Mouse (Mus musculus) CH12.LX (cell line): Measurements from ENCODE around the gene Inpp4b. TPM values are rescaled to one million over a fixed set of nuclear protein-coding genes. Genes with fewer than 3 reads are reported as not detected.

Experiments
- DNase-seq: peaks from one replicate; pipeline ENCODE4 v3.0.0-alpha.2; 2013; ENCODE audit errors: extremely low read depth
- H3K27ac ChIP-seq: 2 replicates; pipeline ENCODE4 v1.5.1; 2012; ENCODE audit warnings: low read depth, mild to moderate bottlenecking, control low read depth, moderate library complexity; ENCODE audit not compliant: insufficient read depth
- H3K27me3 ChIP-seq: replicated peaks from 2 replicates; pipeline ENCODE3; 2012; ENCODE audit warnings: inconsistent platforms
- H3K36me3 ChIP-seq, 2 experiments: replicated peaks in 1 of 2; 2 replicates each; pipeline versions ENCODE3 to v1.6.1; 2012; ENCODE audit warnings: inconsistent platforms in 1 of 2, low read length in 1 of 2, mild to moderate bottlenecking in 1 of 2, mixed read lengths in 1 of 2, moderate library complexity in 1 of 2; ENCODE audit not compliant: control insufficient read depth in 1 of 2, insufficient read depth in 1 of 2
- H3K4me1 ChIP-seq, 2 experiments: 2 replicates each; pipeline ENCODE4 v1.6.1; 2012; ENCODE audit warnings: inconsistent platforms in 1 of 2, moderate library complexity in 1 of 2; ENCODE audit not compliant: insufficient read depth in 2 of 2, control insufficient read depth in 1 of 2
- H3K4me2 ChIP-seq: 2 replicates; pipeline ENCODE4 v1.6.1; 2012; ENCODE audit warnings: low read depth, mild to moderate bottlenecking, control low read depth; ENCODE audit not compliant: poor library complexity, insufficient read depth, severe bottlenecking
- H3K4me3 ChIP-seq, 3 experiments: fragments of 150-350 bp in 1 of 3; sonication (generic) in 1 of 3; replicated peaks in 1 of 3; 2 replicates each; pipeline versions ENCODE3 to v1.5.1; 2011 to 2012; ENCODE audit warnings: low read depth in 2 of 3, low read length in 2 of 3, mild to moderate bottlenecking in 2 of 3, moderate library complexity in 2 of 3, control low read depth in 1 of 3, improper control_type of control experiment in 1 of 3, inconsistent platforms in 1 of 3, mixed read lengths in 1 of 3; ENCODE audit not compliant: poor library complexity in 1 of 3
- H3K79me2 ChIP-seq: replicated peaks from 2 replicates; pipeline ENCODE4 v1.6.1; 2012; ENCODE audit warnings: mild to moderate bottlenecking, moderate library complexity; ENCODE audit not compliant: control insufficient read depth, poor library complexity, insufficient read depth, severe bottlenecking; ENCODE audit errors: extremely low read depth
- H3K9ac ChIP-seq: 2 replicates; pipeline ENCODE4 v1.6.1; 2012; ENCODE audit warnings: low read depth, mild to moderate bottlenecking, control low read depth, moderate library complexity; ENCODE audit not compliant: insufficient read depth
- H3K9me3 ChIP-seq: replicated peaks from 2 replicates; pipeline ENCODE3; 2012; ENCODE audit warnings: low read length, inconsistent platforms, mixed read lengths
- E2F4 ChIP-seq: IDR thresholded peaks from 2 replicates; pipeline ENCODE4 v1.6.1; 2011; ENCODE audit warnings: low read depth, low read length, improper control_type of control experiment; ENCODE audit not compliant: insufficient replicate concordance
- ELF1 ChIP-seq: IDR thresholded peaks from 2 replicates; pipeline ENCODE4 v1.6.1; 2014; ENCODE audit warnings: low read depth, mild to moderate bottlenecking, inconsistent platforms, low read length, improper control_type of control experiment
- ETS1 ChIP-seq: conservative IDR thresholded peaks from 2 replicates; pipeline ENCODE4 v1.6.1; 2012; ENCODE audit warnings: low read depth, mild to moderate bottlenecking, inconsistent platforms, low read length, improper control_type of control experiment, moderate library complexity
- GABPA ChIP-seq: IDR thresholded peaks from 2 replicates; pipeline ENCODE4 v1.6.1; 2012; ENCODE audit warnings: low read depth, low read length, improper control_type of control experiment, inconsistent platforms; ENCODE audit not compliant: insufficient replicate concordance
- IRF4 ChIP-seq: IDR thresholded peaks from 2 replicates; pipeline ENCODE4 v1.6.1; 2014; ENCODE audit warnings: low read depth, mild to moderate bottlenecking, inconsistent platforms, low read length, improper control_type of control experiment
- JUN ChIP-seq: IDR thresholded peaks from 2 replicates; pipeline ENCODE4 v1.6.1; 2011; ENCODE audit warnings: low read depth, mild to moderate bottlenecking, low read length, improper control_type of control experiment, moderate library complexity; ENCODE audit not compliant: insufficient read depth
- JUND ChIP-seq: conservative IDR thresholded peaks from 2 replicates; pipeline ENCODE4 v1.6.1; 2011; ENCODE audit warnings: low read depth, low read length, improper control_type of control experiment
- KAT2A ChIP-seq: IDR thresholded peaks from 2 replicates; pipeline ENCODE4 v1.6.1; 2012; ENCODE audit warnings: low read length, improper control_type of control experiment, inconsistent platforms; ENCODE audit not compliant: insufficient replicate concordance
- MAZ ChIP-seq: IDR thresholded peaks from 2 replicates; pipeline ENCODE4 v1.6.1; 2012; ENCODE audit warnings: low read depth, mild to moderate bottlenecking, inconsistent platforms, low read length, improper control_type of control experiment, moderate library complexity
- MEF2A ChIP-seq: IDR thresholded peaks from 2 replicates; pipeline ENCODE4 v1.6.1; 2014; ENCODE audit warnings: low read depth, mild to moderate bottlenecking, inconsistent platforms, low read length, improper control_type of control experiment, borderline replicate concordance
- MXI1 ChIP-seq: IDR thresholded peaks from 2 replicates; pipeline ENCODE4 v1.6.1; 2011; ENCODE audit warnings: mild to moderate bottlenecking, low read depth, low read length, improper control_type of control experiment
- NRF1 ChIP-seq: IDR thresholded peaks from 2 replicates; pipeline ENCODE4 v1.6.1; 2014; ENCODE audit warnings: low read depth, mild to moderate bottlenecking, inconsistent platforms, low read length, improper control_type of control experiment, moderate library complexity
- PAX5 ChIP-seq: IDR thresholded peaks from 2 replicates; pipeline ENCODE4 v1.6.1; 2012; ENCODE audit warnings: low read length, inconsistent platforms, mixed read lengths
- TCF12 ChIP-seq: IDR thresholded peaks from 2 replicates; pipeline ENCODE4 v1.6.1; 2014; ENCODE audit warnings: low read depth, mild to moderate bottlenecking, inconsistent platforms, low read length, improper control_type of control experiment
- UBTF ChIP-seq: IDR thresholded peaks from 2 replicates; pipeline ENCODE4 v1.6.1; 2012; ENCODE audit warnings: low read depth, mild to moderate bottlenecking, inconsistent platforms, low read length, improper control_type of control experiment, moderate library complexity
- ZC3H11A ChIP-seq: IDR thresholded peaks from 2 replicates; pipeline ENCODE4 v1.6.1; 2012; ENCODE audit warnings: low read depth, mild to moderate bottlenecking, inconsistent platforms, low read length, improper control_type of control experiment
- ZKSCAN1 ChIP-seq: IDR thresholded peaks from 2 replicates; pipeline ENCODE4 v1.6.1; 2012; ENCODE audit warnings: low read depth, inconsistent platforms, low read length, improper control_type of control experiment, borderline replicate concordance
- dilution Hi-C: fragments of 300-500 bp; cut with MboI; formaldehyde crosslinking; loops from 2 replicates; pipeline ENCODE4 v1.14.3; 2020; ENCODE audit warnings: low sequenced_read_pairs; ENCODE audit not compliant: extremely low pct_unique_long_range_greater_than_20kb, extremely low pct_ligation_motif_present
- in situ Hi-C: fragments of 300-500 bp; cut with MboI; formaldehyde crosslinking; loops from 3 replicates; pipeline ENCODE4 v1.14.3; 2019; ENCODE audit warnings: low sequenced_read_pairs, low pct_ligation_motif_present, low pct_unique_long_range_greater_than_20kb, mixed read lengths
- polyA plus RNA-seq: library from polyadenylated mRNA; unstranded; fragments of >175 nt; gene quantifications from 2 replicates; pipeline ENCODE4 v1.2.1, GENCODE M21; 2012; ENCODE audit warnings: low read depth; ENCODE audit not compliant: insufficient read length
- total RNA-seq, 2 experiments: library from RNA; depleted of rRNA; stranded (reverse); fragments of 300-350 nt in 1 of 2; fragments of >200 nt in 1 of 2; gene quantifications; 2 replicates each; pipeline ENCODE4 v1.2.3; 2012 to 2014

Inpp4b gene
- total and polyA plus RNA-seq, 3 experiments = 3.0 to 4.9 (median 3.4) TPM

- Histone ChIP-seq H3K36me3 (no peaks in the 10 kb centered on the region), H3K27ac (no peak overlapping the region), H3K4me3 (no peak overlapping the region), H3K9me3 (no peaks in the 10 kb centered on the region), H3K79me2 (no peaks in the 10 kb centered on the region), H3K27me3 (no peaks in the 10 kb centered on the region), H3K9ac (no peak overlapping the region), H3K4me1 (no peaks in the 10 kb centered on the region), H3K4me2 (no peak overlapping the region)
- dilution Hi-C loops (no loop called here), in situ Hi-C loops (no loop called here)
- TF ChIP-seq PAX5 (no peak), MEF2A (no peak), JUN (no peak), ZKSCAN1 (no peak), UBTF (no peak), ZC3H11A (no peak), MAZ (no peak), NRF1 (no peak), ETS1 (no peak), MXI1 (no peak), IRF4 (no peak), E2F4 (no peak), JUND (no peak), KAT2A (no peak), ELF1 (no peak), GABPA (no peak), TCF12 (no peak)
- DNase-seq = no peak
Observed at GRCm38 (mm10) chr8:81522085-81522484, 179.7 kb downstream of the Inpp4b start.

- H3K4me2 ChIP-seq = no peak overlapping the region
- dilution Hi-C loops (no loop called here), in situ Hi-C loops (no loop called here)
- H3K79me2 ChIP-seq = no peaks in the 10 kb centered on the region
- H3K27me3 ChIP-seq = no peaks in the 10 kb centered on the region
- H3K4me1 ChIP-seq = no peaks in the 10 kb centered on the region
- H3K36me3 ChIP-seq = no peaks in the 10 kb centered on the region
- H3K4me3 ChIP-seq = no peak overlapping the region
- H3K9ac ChIP-seq = no peak overlapping the region
- TF ChIP-seq PAX5 (no peak), MEF2A (no peak)
- no peak overlapping the region for H3K27ac ChIP-seq
- no peak for DNase-seq
- H3K9me3 ChIP-seq = no peaks in the 10 kb centered on the region
Observed at GRCm38 (mm10) chr8:81524561-81524960, 182.2 kb downstream of the Inpp4b start.
